Mouse (Mus musculus): ENCODE results near the gene Cep128. TPM values are rescaled to one million over a fixed set of nuclear protein-coding genes. Genes with fewer than 3 reads are reported as not detected.

Gene Cep128
- total and polyA plus RNA-seq, 3 experiments = 8.9 to 16.1 (median 13.5) TPM

DNA sequence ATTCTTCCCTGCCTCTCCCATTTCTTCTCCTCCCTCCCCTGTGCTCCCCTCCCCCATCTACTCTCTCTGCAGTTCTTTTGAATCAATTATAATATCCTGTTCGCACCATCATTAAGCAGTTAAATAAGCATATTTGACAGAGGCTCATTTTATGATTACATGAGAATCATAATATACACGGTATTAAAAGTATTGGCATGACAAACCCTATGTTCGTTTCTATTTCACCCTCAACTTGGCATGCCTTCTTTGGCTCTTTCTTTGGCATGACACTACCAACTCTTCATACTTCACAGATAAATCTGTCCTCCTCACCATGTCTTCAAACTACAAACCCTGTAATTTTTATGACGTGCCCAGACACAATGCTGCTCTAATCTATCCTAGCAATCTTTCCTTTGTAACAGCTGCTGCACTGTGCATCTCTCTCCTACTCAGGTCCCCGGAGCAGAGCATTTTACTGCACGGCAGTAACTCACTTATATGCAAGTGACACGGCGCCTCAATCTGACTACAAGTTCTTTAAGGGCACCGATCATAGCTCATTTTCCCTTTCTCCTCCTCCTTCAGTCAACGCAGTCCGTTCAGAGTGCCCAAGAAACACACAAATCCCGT, 324.4 kb downstream of the Cep128 start:
- Histone ChIP-seq H3K27ac (ENCODE audit: insufficient read depth, low read depth) (no peak overlapping the region), H3K4me3 (replicated peaks in 1 of 3; ENCODE audit: low read depth in 2 of 3, low read length in 2 of 3, poor library complexity in 1 of 3) (no peak overlapping the region), H3K79me2 (replicated peaks; ENCODE audit: control insufficient read depth, extremely low read depth, insufficient read depth, poor library complexity, severe bottlenecking) (no peaks in the 10 kb centered on the region), H3K27me3 (replicated peaks) (no peaks in the 10 kb centered on the region), H3K36me3 (replicated peaks in 1 of 2; ENCODE audit: control insufficient read depth in 1 of 2, insufficient read depth in 1 of 2, low read length in 1 of 2) (peaks cover 0 to 4% of the 10 kb centered on the region in 2 experiments), H3K4me1 (ENCODE audit: control insufficient read depth in 1 of 2, insufficient read depth in 2 of 2) (peaks cover 0 to 3% of the 10 kb centered on the region in 2 experiments; a peak in 1 of 4 replicates), H3K9me3 (replicated peaks; ENCODE audit: low read length) (no peaks in the 10 kb centered on the region), H3K9ac (ENCODE audit: insufficient read depth, low read depth) (no peak overlapping the region), H3K4me2 (ENCODE audit: insufficient read depth, low read depth, poor library complexity, severe bottlenecking) (no peak overlapping the region)
- DNase-seq (ENCODE audit: extremely low read depth) = no peak
- dilution Hi-C loops (cut with MboI; ENCODE audit: extremely low pct_ligation_motif_present, extremely low pct_unique_long_range_greater_than_20kb, low sequenced_read_pairs) = no loop called here
- TF ChIP-seq PAX5 (IDR thresholded peaks at IDR 0.05; ENCODE audit: low read length) (no peak), SMC3 (IDR thresholded peaks at IDR 0.05; ENCODE audit: low read depth, low read length) (no peak), MXI1 (IDR thresholded peaks at IDR 0.05; ENCODE audit: low read depth, low read length) (no peak), GABPA (IDR thresholded peaks at IDR 0.05; ENCODE audit: insufficient replicate concordance, low read depth, low read length) (no peak)
- in situ Hi-C loops (cut with MboI; ENCODE audit: low pct_ligation_motif_present, low pct_unique_long_range_greater_than_20kb, low sequenced_read_pairs) = no loop called here

- in situ Hi-C loops (cut with MboI; ENCODE audit: low pct_ligation_motif_present, low pct_unique_long_range_greater_than_20kb, low sequenced_read_pairs) = no loop called here
- dilution Hi-C loops (cut with MboI; ENCODE audit: extremely low pct_ligation_motif_present, extremely low pct_unique_long_range_greater_than_20kb, low sequenced_read_pairs) = no loop called here
Observed at GRCm38 (mm10) chr12:91056885-91057284, 327.3 kb downstream of the Cep128 start.

DNA sequence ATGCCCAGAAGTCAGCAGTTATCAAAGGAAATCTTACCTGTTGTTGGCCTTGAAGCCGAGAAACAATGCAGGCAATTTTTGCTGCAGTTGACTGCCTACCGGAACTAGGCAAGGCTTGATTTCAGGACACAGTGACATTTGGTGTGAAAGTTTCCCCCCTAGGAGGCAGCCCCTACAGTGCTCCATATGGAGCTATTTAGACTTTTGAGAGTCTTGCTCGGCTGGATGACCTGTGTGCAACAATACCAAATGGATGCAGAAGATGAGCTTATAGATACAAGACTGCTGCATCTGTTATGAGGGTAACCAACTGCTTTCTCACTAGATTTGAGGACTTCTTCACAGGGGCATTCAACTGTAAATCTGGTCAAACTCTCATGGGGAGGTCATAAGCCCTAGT, 331.9 kb downstream of the Cep128 start:
- H3K27me3 ChIP-seq (replicated peaks) = no peaks in the 10 kb centered on the region
- no peak overlapping the region for H3K27ac ChIP-seq (ENCODE audit: insufficient read depth, low read depth)
- no peak overlapping the region for H3K4me2 ChIP-seq (ENCODE audit: insufficient read depth, low read depth, poor library complexity, severe bottlenecking)
- DNase-seq (ENCODE audit: extremely low read depth) = no peak
- no peak for TF ChIP-seq TCF12 (IDR thresholded peaks at IDR 0.05; ENCODE audit: low read depth, low read length)
- dilution Hi-C loops (cut with MboI; ENCODE audit: extremely low pct_ligation_motif_present, extremely low pct_unique_long_range_greater_than_20kb, low sequenced_read_pairs) = no loop called here
- in situ Hi-C loops (cut with MboI; ENCODE audit: low pct_ligation_motif_present, low pct_unique_long_range_greater_than_20kb, low sequenced_read_pairs) = no loop called here
- H3K4me1 ChIP-seq (ENCODE audit: control insufficient read depth in 1 of 2, insufficient read depth in 2 of 2) = peaks cover 0 to 3% of the 10 kb centered on the region in 2 experiments; a peak in 1 of 4 replicates
- no peak overlapping the region for H3K9ac ChIP-seq (ENCODE audit: insufficient read depth, low read depth)
- no peaks in the 10 kb centered on the region for H3K36me3 ChIP-seq (replicated peaks in 1 of 2; ENCODE audit: control insufficient read depth in 1 of 2, insufficient read depth in 1 of 2, low read length in 1 of 2)
- H3K79me2 ChIP-seq (replicated peaks; ENCODE audit: control insufficient read depth, extremely low read depth, insufficient read depth, poor library complexity, severe bottlenecking) = no peaks in the 10 kb centered on the region
- no peaks in the 10 kb centered on the region for H3K9me3 ChIP-seq (replicated peaks; ENCODE audit: low read length)
- no peak overlapping the region for H3K4me3 ChIP-seq (replicated peaks in 1 of 3; ENCODE audit: low read depth in 2 of 3, low read length in 2 of 3, poor library complexity in 1 of 3)

More at GRCm38 (mm10) chr12:91056885-91057284, 327.3 kb downstream of the Cep128 start:
- no peaks in the 10 kb centered on the region for H3K79me2 ChIP-seq (replicated peaks; ENCODE audit: control insufficient read depth, extremely low read depth, insufficient read depth, poor library complexity, severe bottlenecking)
- DNase-seq (ENCODE audit: extremely low read depth) = no peak
- H3K4me2 ChIP-seq (ENCODE audit: insufficient read depth, low read depth, poor library complexity, severe bottlenecking) = no peak overlapping the region
- H3K9ac ChIP-seq (ENCODE audit: insufficient read depth, low read depth) = no peak overlapping the region
- no peaks in the 10 kb centered on the region for H3K9me3 ChIP-seq (replicated peaks; ENCODE audit: low read length)
- no peak overlapping the region for H3K4me3 ChIP-seq (replicated peaks in 1 of 3; ENCODE audit: low read depth in 2 of 3, low read length in 2 of 3, poor library complexity in 1 of 3)
- no peak for TF ChIP-seq UBTF (IDR thresholded peaks at IDR 0.05; ENCODE audit: low read depth, low read length)
- TF ChIP-seq TCF12 (IDR thresholded peaks at IDR 0.05; ENCODE audit: low read depth, low read length) = no peak
- TF ChIP-seq SMC3 (IDR thresholded peaks at IDR 0.05; ENCODE audit: low read depth, low read length) = no peak
- TF ChIP-seq CTCF (conservative IDR thresholded peaks at IDR 0.05 in 1 of 2, IDR thresholded peaks at IDR 0.05 in 1 of 2; ENCODE audit: low read depth in 2 of 2, low read length in 2 of 2) = no peak
- TF ChIP-seq USF2 (conservative IDR thresholded peaks at IDR 0.05; ENCODE audit: low read depth, low read length) = no peak
- TF ChIP-seq SIN3A (IDR thresholded peaks at IDR 0.05; ENCODE audit: low read length) = no peak
- no peak for TF ChIP-seq CHD1 (IDR thresholded peaks at IDR 0.05; ENCODE audit: low read depth, low read length)
- TF ChIP-seq MYC (IDR thresholded peaks at IDR 0.05; ENCODE audit: low read depth, low read length) = no peak
- no peak for TF ChIP-seq PAX5 (IDR thresholded peaks at IDR 0.05; ENCODE audit: low read length)
- TF ChIP-seq EP300 (IDR thresholded peaks at IDR 0.05; ENCODE audit: low read length) = no peak
- TF ChIP-seq NELFE (IDR thresholded peaks at IDR 0.05; ENCODE audit: low read depth, low read length) = no peak
- no peak for TF ChIP-seq IRF4 (IDR thresholded peaks at IDR 0.05; ENCODE audit: low read depth, low read length)
- no peak overlapping the region for H3K27ac ChIP-seq (ENCODE audit: insufficient read depth, low read depth)
- no peaks in the 10 kb centered on the region for H3K36me3 ChIP-seq (replicated peaks in 1 of 2; ENCODE audit: control insufficient read depth in 1 of 2, insufficient read depth in 1 of 2, low read length in 1 of 2)
- H3K4me1 ChIP-seq (ENCODE audit: control insufficient read depth in 1 of 2, insufficient read depth in 2 of 2) = peaks cover 0 to 3% of the 10 kb centered on the region in 2 experiments; a peak in 1 of 4 replicates
- H3K27me3 ChIP-seq (replicated peaks) = no peaks in the 10 kb centered on the region
